Mouse (Mus musculus) heart, embryonic 16.5 days (tissue): Measurements from ENCODE around the gene Slc31a2. TPM values are rescaled to one million over a fixed set of nuclear protein-coding genes. Genes with fewer than 3 reads are reported as not detected.

Experiments used
- ATAC-seq: fragments of 200-750 bp; cut with Nextera tagmentation; replicated peaks from 2 replicates; pipeline ENCODE4 v1.8.0; 2017; ENCODE audit warnings: moderate number of reproducible peaks; ENCODE audit not compliant: insufficient read depth, low FRiP score; ENCODE audit errors: extremely low read depth
- H3K27ac ChIP-seq: fragments of 300-500 bp; sonication (generic); 2 replicates; pipeline ENCODE4 v1.5.1; 2014; ENCODE audit warnings: mild to moderate bottlenecking, low read length, control low read depth, moderate library complexity
- H3K27me3 ChIP-seq: fragments of 300-500 bp; sonication (generic); 2 replicates; pipeline ENCODE4 v1.6.1; 2014; ENCODE audit warnings: low read length, mixed read lengths; ENCODE audit not compliant: control insufficient read depth, insufficient read depth
- H3K36me3 ChIP-seq: fragments of 300-500 bp; sonication (generic); 2 replicates; pipeline ENCODE4 v1.6.1; 2014; ENCODE audit not compliant: control insufficient read depth, insufficient read depth
- H3K4me1 ChIP-seq: fragments of 300-500 bp; sonication (generic); 2 replicates; pipeline ENCODE4 v1.6.1; 2014; ENCODE audit warnings: low read length, mixed read lengths; ENCODE audit not compliant: control insufficient read depth, insufficient read depth
- H3K4me2 ChIP-seq: fragments of 300-500 bp; sonication (generic); 2 replicates; pipeline ENCODE4 v1.6.1; 2014; ENCODE audit warnings: low read depth, mild to moderate bottlenecking, control low read depth, low read length
- H3K4me3 ChIP-seq: fragments of 300-500 bp; sonication (generic); 2 replicates; pipeline ENCODE4 v1.5.1; 2014; ENCODE audit warnings: mild to moderate bottlenecking, control low read depth, low read length
- H3K9ac ChIP-seq: fragments of 300-500 bp; sonication (generic); 2 replicates; pipeline ENCODE4 v1.6.1; 2014; ENCODE audit warnings: low read length, control low read depth
- H3K9me3 ChIP-seq: fragments of 300-500 bp; sonication (generic); replicated peaks from 2 replicates; pipeline ENCODE4 v1.6.1; 2016; ENCODE audit warnings: low read length; ENCODE audit not compliant: control insufficient read depth
- WGBS: fragments of 180-500 bp; shearing (Covaris S2); extraction: QIAGEN DNeasy Blood & Tissue Kit; methylation state at CpG from one replicate; pipeline ENCODE4 v1.1.7; 2014; 5-methylcytosine and 5-hydroxymethylcytosine counted together
- polyA plus RNA-seq: library from polyadenylated mRNA; unstranded; fragments of >200 nt; fragmentation: Nextera tagmentation; extraction: Ambion mirVana; gene quantifications from 2 replicates; pipeline ENCODE4 v1.2.1, GENCODE M21; 2015

Gene Slc31a2
- polyA plus RNA-seq, 1 experiment from 2014 or later, result 23.8 TPM

DNA sequence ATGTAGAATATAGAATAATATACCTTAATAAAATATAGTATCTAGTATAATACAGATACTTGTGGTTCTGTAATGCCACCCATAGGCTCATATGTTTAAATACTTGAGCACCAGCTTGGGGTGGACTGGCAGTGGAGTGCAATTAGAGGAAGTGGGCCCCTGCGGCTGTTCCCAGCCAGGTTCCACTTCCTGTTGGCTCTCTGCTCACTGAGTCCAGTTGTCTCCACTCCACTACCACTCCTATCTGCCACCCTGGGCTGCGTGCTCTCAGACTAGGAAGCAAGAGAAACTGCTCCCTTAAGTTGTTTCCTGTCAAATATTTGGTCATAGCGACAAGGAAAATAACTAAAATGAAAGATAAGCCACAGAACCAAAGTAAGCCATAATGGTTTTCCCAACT, 60.3 kb downstream of the Slc31a2 start:
- no peak overlapping the region for H3K27ac ChIP-seq
- no peak overlapping the region for H3K9ac ChIP-seq
- H3K4me2 ChIP-seq, result no peak overlapping the region
- peaks cover 46% of the 10 kb centered on the region for H3K36me3 ChIP-seq
- 82% methylated on average over 3 of the region's 3 CpGs for WGBS
- H3K27me3 ChIP-seq, result no peaks in the 10 kb centered on the region
- H3K9me3 ChIP-seq, result no peaks in the 10 kb centered on the region
- no peak for ATAC-seq
- no peaks in the 10 kb centered on the region for H3K4me1 ChIP-seq
- no peak overlapping the region for H3K4me3 ChIP-seq

DNA sequence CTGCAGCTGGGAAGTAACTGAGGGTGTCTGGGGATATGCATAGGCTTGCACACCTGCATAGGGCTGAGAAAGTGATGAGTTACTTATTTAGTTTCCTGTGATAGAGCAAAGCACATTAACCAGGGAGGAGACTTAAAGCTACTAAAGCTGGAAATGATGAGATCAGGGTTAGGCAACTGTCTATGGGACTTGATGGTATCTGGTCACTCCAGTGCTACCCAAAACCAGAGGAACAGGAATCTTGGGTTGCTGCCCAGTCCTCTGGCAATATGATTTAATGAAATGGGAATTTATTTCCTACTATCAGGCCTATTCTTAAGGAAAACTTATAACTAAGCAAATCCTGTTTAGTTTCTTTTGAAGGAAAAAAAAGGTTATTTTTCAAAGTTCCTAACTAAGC, 63.7 kb downstream of the Slc31a2 start:
- no peak for ATAC-seq
- H3K4me2 ChIP-seq, result no peak overlapping the region
- H3K27me3 ChIP-seq, result no peaks in the 10 kb centered on the region
- no peaks in the 10 kb centered on the region for H3K9me3 ChIP-seq
- H3K9ac ChIP-seq, result no peak overlapping the region
- no peaks in the 10 kb centered on the region; the same call in 1 of the 2 replicates for H3K4me1 ChIP-seq
- no peak overlapping the region for H3K27ac ChIP-seq
- H3K4me3 ChIP-seq, result no peak overlapping the region
- peaks cover 38% of the 10 kb centered on the region for H3K36me3 ChIP-seq

DNA sequence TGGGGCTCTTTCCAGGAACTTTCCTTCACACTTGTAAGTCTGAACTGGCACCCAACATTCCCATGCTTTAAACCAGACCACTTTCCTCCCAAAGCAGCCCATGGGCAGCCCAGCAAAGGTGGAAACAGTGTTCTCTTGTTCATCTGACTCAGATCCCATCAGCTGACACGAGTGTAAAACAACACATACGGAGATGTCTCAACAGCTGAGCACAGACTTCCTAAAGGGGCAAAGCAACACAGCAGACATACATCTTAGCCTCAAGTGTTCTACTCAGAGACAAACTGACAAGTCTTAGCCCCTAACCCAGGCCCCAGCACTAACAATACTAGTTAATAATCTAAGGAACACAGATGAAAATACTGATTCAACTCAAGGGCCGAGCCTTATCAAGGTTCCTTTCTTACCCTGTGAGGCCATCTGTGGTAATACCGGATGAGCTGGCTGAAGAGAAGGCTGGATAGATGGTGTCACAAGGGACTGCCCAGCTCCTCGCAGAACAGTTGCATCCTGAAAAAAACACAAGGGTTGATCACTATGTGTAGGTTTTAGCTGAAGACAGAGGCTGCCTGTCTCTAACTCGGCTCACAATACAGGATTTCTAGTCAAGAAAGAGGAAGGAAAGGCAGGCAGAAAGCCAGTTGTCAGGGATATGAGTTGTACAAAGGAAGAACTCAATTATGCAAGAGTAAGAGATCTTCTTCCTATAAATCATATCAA, 66.7 kb downstream of the Slc31a2 start:
- WGBS, result 71% methylated on average over 6 of the region's 6 CpGs
- H3K27me3 ChIP-seq, result no peaks in the 10 kb centered on the region
- H3K9ac ChIP-seq, result no peak overlapping the region
- no peaks in the 10 kb centered on the region for H3K9me3 ChIP-seq
- H3K36me3 ChIP-seq, result peaks cover 29% of the 10 kb centered on the region
- no peak overlapping the region for H3K4me3 ChIP-seq
- no peaks in the 10 kb centered on the region; the same call in 1 of the 2 replicates for H3K4me1 ChIP-seq
- no peak for ATAC-seq
- H3K27ac ChIP-seq, result no peak overlapping the region
- H3K4me2 ChIP-seq, result no peak overlapping the region

DNA sequence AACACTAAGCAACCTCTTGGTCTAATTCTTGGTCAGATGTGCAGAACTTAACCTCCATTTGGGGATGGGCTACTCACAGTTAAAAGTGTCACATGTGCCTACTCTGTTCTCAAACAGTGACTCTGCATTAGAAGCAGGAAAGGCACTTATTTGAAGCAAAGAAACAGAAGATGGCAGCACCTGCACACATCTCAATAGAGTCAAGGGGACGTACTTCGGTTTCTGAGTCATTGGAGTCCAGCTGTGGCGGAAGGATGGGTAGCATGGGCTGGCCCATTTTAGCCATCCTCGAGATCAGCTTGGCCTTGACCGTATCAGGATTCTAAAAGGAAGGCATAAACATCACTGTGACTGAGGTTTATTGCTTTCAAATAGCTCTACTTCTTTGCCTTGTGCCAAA, 69.6 kb downstream of the Slc31a2 start:
- Histone ChIP-seq H3K27ac (no peak overlapping the region), H3K4me2 (no peak overlapping the region), H3K36me3 (peaks cover 25% of the 10 kb centered on the region), H3K4me1 (no peaks in the 10 kb centered on the region; the same call in 1 of the 2 replicates), H3K4me3 (no peak overlapping the region), H3K9me3 (no peaks in the 10 kb centered on the region), H3K27me3 (no peaks in the 10 kb centered on the region), H3K9ac (no peak overlapping the region)
- no peak for ATAC-seq
- 75% methylated on average over 5 of the region's 5 CpGs for WGBS

GRCm38 (mm10) chr4:62338536-62338935, 76.2 kb downstream of the Slc31a2 start:
- H3K9me3 ChIP-seq, result no peaks in the 10 kb centered on the region
- no peak overlapping the region for H3K4me2 ChIP-seq
- no peak overlapping the region for H3K9ac ChIP-seq
- H3K27me3 ChIP-seq, result no peaks in the 10 kb centered on the region
- H3K4me3 ChIP-seq, result no peak overlapping the region
- H3K27ac ChIP-seq, result no peak overlapping the region
- peaks cover 27% of the 10 kb centered on the region for H3K36me3 ChIP-seq
- H3K4me1 ChIP-seq, result no peaks in the 10 kb centered on the region
- no peak for ATAC-seq
- 82% methylated on average over 5 of the region's 5 CpGs for WGBS

DNA sequence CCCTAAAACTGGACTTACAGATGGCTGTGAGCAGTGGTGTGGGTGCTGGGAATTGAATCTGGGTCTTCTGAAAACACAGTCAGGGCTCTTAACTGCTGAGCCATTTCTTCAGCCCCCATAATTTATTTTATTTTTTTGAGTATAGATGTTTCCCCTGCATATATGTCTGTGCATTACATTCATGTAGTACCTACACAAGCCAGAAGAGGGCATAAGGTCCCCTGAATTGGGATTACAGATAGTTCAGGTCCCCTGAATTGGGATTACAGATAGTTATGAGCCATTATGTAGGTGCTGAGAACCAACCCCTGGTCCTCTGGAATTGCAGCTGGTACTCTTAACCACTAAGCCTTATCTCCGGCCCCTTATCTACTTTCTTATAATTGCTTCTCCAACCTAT, 81.6 kb downstream of the Slc31a2 start:
- Histone ChIP-seq H3K9me3 (no peaks in the 10 kb centered on the region), H3K4me1 (peaks cover 5% of the 10 kb centered on the region; the same call in 1 of the 2 replicates), H3K27me3 (no peaks in the 10 kb centered on the region), H3K36me3 (peaks cover 26% of the 10 kb centered on the region), H3K4me3 (no peak overlapping the region), H3K9ac (no peak overlapping the region), H3K27ac (no peak overlapping the region), H3K4me2 (no peak overlapping the region)
- ATAC-seq, result no peak
- WGBS, result 75% methylated on average over 1 of the region's 1 CpGs

DNA sequence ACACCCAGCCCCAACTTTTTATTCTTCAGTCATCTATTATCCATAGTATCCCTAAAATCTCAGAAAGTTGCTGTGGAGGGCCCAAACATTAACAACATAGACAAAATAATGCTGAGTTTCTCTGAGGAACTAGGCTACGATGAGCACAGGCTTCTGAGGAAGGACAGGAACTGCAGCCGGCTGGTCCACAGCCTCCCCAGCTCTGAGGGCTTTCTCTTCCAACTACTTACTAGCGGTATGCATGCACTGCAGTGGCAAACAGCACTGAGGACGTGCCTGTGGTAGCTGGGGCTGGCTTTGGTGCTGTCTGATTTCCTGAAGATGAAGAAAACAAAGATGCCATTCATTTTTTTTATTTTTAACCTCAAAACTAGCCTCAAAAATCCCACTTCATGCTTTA, 83.5 kb downstream of the Slc31a2 start:
- Histone ChIP-seq H3K9me3 (no peaks in the 10 kb centered on the region), H3K27me3 (no peaks in the 10 kb centered on the region), H3K4me3 (no peak overlapping the region), H3K36me3 (peaks cover 23% of the 10 kb centered on the region), H3K9ac (no peak overlapping the region), H3K4me2 (no peak overlapping the region), H3K4me1 (peaks cover 5% of the 10 kb centered on the region; the same call in 1 of the 2 replicates), H3K27ac (no peak overlapping the region)
- ATAC-seq, result no peak
- 76% methylated on average over 4 of the region's 4 CpGs for WGBS

DNA sequence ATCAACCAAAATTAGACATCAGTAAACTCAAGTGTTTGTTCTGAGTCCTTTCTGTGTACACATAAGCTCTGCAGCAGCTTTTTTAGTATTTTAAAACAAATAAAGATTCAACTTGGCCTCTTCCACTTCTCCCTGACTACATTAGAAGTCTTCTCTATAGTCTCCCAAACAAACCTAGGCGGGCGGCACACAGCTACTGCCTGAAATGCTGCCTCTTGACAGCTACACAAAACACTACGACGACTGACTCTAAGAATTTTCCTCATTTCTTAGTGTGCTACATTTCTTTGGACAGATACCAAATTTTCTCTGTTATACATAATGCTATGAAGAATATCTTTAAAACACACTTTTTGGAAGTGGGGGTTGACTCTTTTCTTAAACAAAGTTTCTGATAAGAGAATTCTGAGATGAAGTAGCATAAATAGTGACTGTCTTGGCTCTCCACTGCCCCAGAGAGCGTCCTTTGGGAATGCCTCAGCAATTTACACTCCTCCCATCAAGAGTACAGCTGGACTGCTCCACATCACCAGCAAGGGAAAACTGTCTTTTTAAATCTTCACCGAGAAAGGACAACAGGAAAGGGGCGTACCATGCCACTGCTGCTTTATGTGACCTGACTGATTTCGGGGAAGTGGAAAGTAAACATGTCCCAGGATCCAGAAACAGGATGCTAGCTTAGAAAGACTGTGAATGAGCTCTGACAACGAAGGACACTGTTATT, 85.4 kb downstream of the Slc31a2 start:
- Histone ChIP-seq H3K4me3 (no peak overlapping the region), H3K27ac (peak overlapping the region; percentile 80), H3K9me3 (no peaks in the 10 kb centered on the region), H3K4me1 (peaks cover 5% of the 10 kb centered on the region; the same call in 1 of the 2 replicates), H3K27me3 (no peaks in the 10 kb centered on the region), H3K9ac (no peak overlapping the region), H3K36me3 (peaks cover 30% of the 10 kb centered on the region), H3K4me2 (no peak overlapping the region)
- 51% methylated on average over 9 of the region's 9 CpGs for WGBS
- peak; percentile 76 for ATAC-seq
